ENCODE assay signal across 8 mouse cellular contexts in genomic region chr3:83054759-83055158, GRCm38 (mm10). TPM values are rescaled to one million over a fixed set of nuclear protein-coding genes. Genes with fewer than 3 reads are reported as not detected.
DNase-seq lines count a peak whose midpoint lies in the region; ATAC-seq and TF ChIP-seq lines count a peak whose summit lies in the region.

No protein-coding gene starts in this region.

- peak overlapping the region; percentile 75 for H3K27ac ChIP-seq in testis, adult 2 months (ENCODE audit: control insufficient read depth, insufficient read depth, low read depth, low read length)
- no peak overlapping the region for H3K27ac ChIP-seq in liver, embryonic 11.5 days (ENCODE audit: low read depth, low read length)

- no peak for TF ChIP-seq CTCF in testis, adult 2 months (IDR thresholded peaks at IDR 0.05; ENCODE audit: control insufficient read depth, insufficient read depth, insufficient replicate concordance, low read depth, low read length)

- peak; percentile 46; the same call in 1 of the 2 replicates for ATAC-seq in liver, embryonic 11.5 days (replicated peaks; ENCODE audit: low FRiP score)

- peaks cover 6% of the 10 kb centered on the region; the same call in 1 of the 2 replicates for H3K4me1 ChIP-seq in testis, adult 2 months (ENCODE audit: control insufficient read depth, insufficient read depth, low read length)
- peaks cover 7% of the 10 kb centered on the region for H3K4me1 ChIP-seq in liver, embryonic 11.5 days (replicated peaks; ENCODE audit: control insufficient read depth, insufficient read depth, low read length)

- H3K9me3 ChIP-seq in liver, embryonic 11.5 days (ENCODE audit: control insufficient read depth, low read length) = no peaks in the 10 kb centered on the region

- DNase-seq in embryo, embryonic 9.5 days (ENCODE audit: extremely low spot score) = peak; percentile 25
- DNase-seq in embryo, embryonic 10.5 days (ENCODE audit: low spot score) = no peak
- DNase-seq in testis, postnatal 14 days (ENCODE audit: low spot score) = no peak
- no peak for DNase-seq in liver, embryonic 11.5 days (ENCODE audit: low spot score)
- DNase-seq in adrenal gland, postnatal 10 days = no peak
- DNase-seq in ovary, postnatal 36 days (ENCODE audit: low spot score) = no peak
- no peak for DNase-seq in adrenal gland, adult 8-10 months

- WGBS in liver, embryonic 11.5 days = 24% methylated on average over 13 of the region's 13 CpGs

- H3K36me3 ChIP-seq in testis, adult 2 months (ENCODE audit: control insufficient read depth, insufficient read depth, low read length) = no peaks in the 10 kb centered on the region; the same call in none of the 2 replicates
- peaks cover 9% of the 10 kb centered on the region; the same call in 1 of the 2 replicates for H3K36me3 ChIP-seq in liver, embryonic 11.5 days (ENCODE audit: control insufficient read depth, insufficient read depth, low read length)

- no peaks in the 10 kb centered on the region for H3K27me3 ChIP-seq in testis, adult 2 months (ENCODE audit: control insufficient read depth, insufficient read depth, low read length)
- H3K27me3 ChIP-seq in liver, embryonic 11.5 days (replicated peaks; ENCODE audit: control insufficient read depth, insufficient read depth, low read length) = no peaks in the 10 kb centered on the region

- no peak for TF ChIP-seq POLR2A in testis, adult 2 months (IDR thresholded peaks at IDR 0.05; ENCODE audit: control insufficient read depth, low read depth, low read length)

- H3K4me2 ChIP-seq in liver, embryonic 11.5 days = peak overlapping the region; percentile 61

- H3K9ac ChIP-seq in liver, embryonic 11.5 days (ENCODE audit: low read depth, low read length) = peak overlapping the region; percentile 52; the same call in 1 of the 2 replicates

- H3K4me3 ChIP-seq in testis, adult 2 months (ENCODE audit: control insufficient read depth, low read depth, low read length) = peak overlapping the region; percentile 99
- H3K4me3 ChIP-seq in liver, embryonic 11.5 days (ENCODE audit: low read depth, low read length) = peak overlapping the region; percentile 80

RNA-seq across cellular contexts. Expression of gene Plrg1, which starts 0.6 kb away (rescaled TPM):
- polyA plus RNA-seq in testis, adult 2 months (2012; rRNA removed) = 28.9 and 31.4 TPM in 2 replicates
- polyA plus RNA-seq in liver, embryonic 11.5 days (2014; fragmentation: Nextera tagmentation; extraction: Ambion mirVana) = 92.7 and 103 TPM in 2 replicates
- 10 to 100 TPM; 44.2 to 45.3 TPM for total RNA-seq in adrenal gland, postnatal 10 days (2021)
- total RNA-seq in adrenal gland, adult 8-10 months (2022) = 10 to 100 TPM; 46.5 to 54.5 (median 49.4) TPM

RNA-seq across cellular contexts. Expression of gene Fgb, which starts 5.1 kb away (rescaled TPM):
- 0.07 and 0.11 TPM in 2 replicates for polyA plus RNA-seq in testis, adult 2 months (2012; rRNA removed)
- polyA plus RNA-seq in liver, embryonic 11.5 days (2014; fragmentation: Nextera tagmentation; extraction: Ambion mirVana) = 176 and 188 TPM in 2 replicates
- total RNA-seq in adrenal gland, postnatal 10 days (2021) = 100 to 1,000 TPM; 122 to 356 TPM
- under 1 TPM in 3 of 4 experiments, not detected in 1; 0.10 to 0.46 (median 0.26) TPM for total RNA-seq in adrenal gland, adult 8-10 months (2022)

RNA-seq across cellular contexts. Expression of gene Fga, which starts 28.9 kb away (rescaled TPM):
- polyA plus RNA-seq in testis, adult 2 months (2012; rRNA removed) = 0.06 TPM in 1 of 2 replicates, not detected in the other
- polyA plus RNA-seq in liver, embryonic 11.5 days (2014; fragmentation: Nextera tagmentation; extraction: Ambion mirVana) = 161 and 182 TPM in 2 replicates
- total RNA-seq in adrenal gland, postnatal 10 days (2021) = 100 to 1,000 TPM; 274 to 777 TPM
- 1 to 10 TPM in 1 of 4 experiments, under 1 TPM in 1, not detected in 2; 0.93 to 1.6 TPM for total RNA-seq in adrenal gland, adult 8-10 months (2022)

RNA-seq across cellular contexts. Expression of gene Fgg, which starts 47.2 kb away (rescaled TPM):
- 0.18 and 0.20 TPM in 2 replicates for polyA plus RNA-seq in testis, adult 2 months (2012; rRNA removed)
- 178 and 182 TPM in 2 replicates for polyA plus RNA-seq in liver, embryonic 11.5 days (2014; fragmentation: Nextera tagmentation; extraction: Ambion mirVana)
- 100 to 1,000 TPM; 236 to 622 TPM for total RNA-seq in adrenal gland, postnatal 10 days (2021)
- total RNA-seq in adrenal gland, adult 8-10 months (2022) = 1 to 10 TPM in 1 of 4 experiments, under 1 TPM in 2, not detected in 1; 0.21 to 1.2 (median 0.67) TPM

Comparison
In these comparisons a context has a peak if more than half of its experiments do, and no peak if none do; other contexts are left out.
1. RNA of gene Fgb, which starts 5.1 kb away (total RNA-seq): 122 to 356 TPM in adrenal gland, postnatal 10 days; 0.10 to 0.46 TPM in adrenal gland, adult 8-10 months; every median in the first group is over 10 times any median in the second.
2. RNA of gene Fga, which starts 28.9 kb away (total RNA-seq): 274 to 777 TPM in adrenal gland, postnatal 10 days; 0.93 to 1.6 TPM in adrenal gland, adult 8-10 months; every median in the first group is over 100 times any median in the second.